Mouse (Mus musculus) neutrophil, adult 5-6 weeks (primary cell): ENCODE measurements around the gene Upb1. TPM values are rescaled to one million over a fixed set of nuclear protein-coding genes. Genes with fewer than 3 reads are reported as not detected.
A peak's percentile ranks its signal among the peaks of the same experiment; 100 is the strongest.
"Not testable (repeated sequence)": the region's sequence is repeated elsewhere in the genome, so short reads cannot be mapped to it uniquely, and the experiment has no call there.

Experiments
- ATAC-seq: fragments of 151-379, 151-347 bp; 2 replicates; pipeline ENCODE4 v1.8.0; 2017; ENCODE audit warnings: mild to moderate bottlenecking, moderate TSS enrichment; ENCODE audit not compliant: insufficient number of reproducible peaks, poor library complexity, low FRiP score, severe bottlenecking; ENCODE audit errors: extremely low read depth
- total RNA-seq: library from RNA; stranded (forward); fragments of 200-1000 nt; gene quantifications from 2 replicates; pipeline ENCODE4 v1.2.3, GENCODE M21; 2017

The Upb1 gene
- 1.0 and 2.3 TPM in 2 replicates for total RNA-seq

GRCm38 (mm10) chr10:75400958-75401357, at the start of gene Upb1:
Gene Upb1 (plus strand): TSS chr10:75401115.
- no peak for ATAC-seq

GRCm38 (mm10) chr10:75352541-75352940, 48.4 kb upstream of the Upb1 start:
- ATAC-seq, result no peak

DNA sequence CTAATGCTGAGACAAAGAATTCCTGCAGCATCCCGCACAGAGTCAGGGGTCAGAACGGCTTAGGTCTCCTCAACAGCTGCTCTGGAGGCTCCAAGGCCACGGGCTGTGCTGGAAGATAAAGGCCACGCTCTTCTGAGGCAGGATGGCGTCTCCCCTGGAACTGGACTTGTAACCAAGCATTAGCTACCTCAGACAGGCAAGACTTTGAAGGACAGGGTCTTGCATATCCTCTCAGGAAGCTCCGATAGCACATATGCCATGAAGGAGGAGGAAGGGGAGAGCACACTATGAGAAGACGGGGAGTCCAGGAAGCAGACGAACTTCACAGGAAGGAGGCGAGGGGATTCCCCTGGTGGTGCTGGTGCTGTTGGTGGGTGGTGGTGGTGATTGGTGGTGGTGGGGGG, 47.1 kb upstream of the Upb1 start:
- 0 out of 2 replicates have a peak, but pooled peaks have one; percentile 19 for ATAC-seq

GRCm38 (mm10) chr10:75355341-75355740, 45.6 kb upstream of the Upb1 start:
- ATAC-seq, result no peak

GRCm38 (mm10) chr10:75364214-75364690, 36.7 kb upstream of the Upb1 start:
- ATAC-seq, result not testable (repeated sequence)

DNA sequence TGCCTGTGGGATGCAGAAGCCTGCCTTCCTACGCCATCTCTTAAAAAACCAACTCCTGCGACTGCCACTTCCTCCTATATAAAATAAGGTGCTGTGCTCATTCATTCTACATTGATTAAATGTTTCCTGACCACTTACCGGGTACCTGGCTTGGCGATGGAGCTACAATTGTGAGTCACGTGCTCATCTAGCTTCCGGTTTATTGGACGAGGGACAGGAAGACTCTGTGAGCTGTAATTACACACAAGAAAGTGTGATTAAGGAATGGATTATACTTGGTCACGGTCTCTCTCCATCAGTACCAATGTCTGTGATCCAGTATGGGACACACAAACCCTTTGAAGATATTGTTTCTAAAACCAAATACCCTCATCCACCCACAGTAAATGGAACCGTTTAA, 36.1 kb upstream of the Upb1 start:
- no peak for ATAC-seq

DNA sequence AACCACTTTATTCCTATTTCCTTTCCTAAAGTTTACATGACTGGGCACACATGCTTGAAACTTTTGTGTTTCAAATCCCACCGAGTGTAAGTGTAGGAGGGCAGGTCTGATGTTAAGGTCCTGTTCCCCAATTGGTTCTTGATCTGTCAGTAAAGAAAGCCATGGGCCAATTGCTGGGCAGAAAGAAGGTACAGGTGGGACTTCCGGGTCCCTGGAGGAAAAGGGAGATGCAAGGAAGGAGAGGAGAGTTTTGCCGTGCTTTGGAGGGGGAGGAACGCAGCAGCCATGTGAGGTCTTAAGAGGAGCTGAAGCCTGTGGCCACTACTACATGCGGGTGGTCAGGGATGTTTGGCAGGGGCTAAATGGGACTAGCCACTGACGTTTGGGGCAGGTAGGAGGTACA, 35.7 kb upstream of the Upb1 start:
- ATAC-seq, result peak; percentile 36

DNA sequence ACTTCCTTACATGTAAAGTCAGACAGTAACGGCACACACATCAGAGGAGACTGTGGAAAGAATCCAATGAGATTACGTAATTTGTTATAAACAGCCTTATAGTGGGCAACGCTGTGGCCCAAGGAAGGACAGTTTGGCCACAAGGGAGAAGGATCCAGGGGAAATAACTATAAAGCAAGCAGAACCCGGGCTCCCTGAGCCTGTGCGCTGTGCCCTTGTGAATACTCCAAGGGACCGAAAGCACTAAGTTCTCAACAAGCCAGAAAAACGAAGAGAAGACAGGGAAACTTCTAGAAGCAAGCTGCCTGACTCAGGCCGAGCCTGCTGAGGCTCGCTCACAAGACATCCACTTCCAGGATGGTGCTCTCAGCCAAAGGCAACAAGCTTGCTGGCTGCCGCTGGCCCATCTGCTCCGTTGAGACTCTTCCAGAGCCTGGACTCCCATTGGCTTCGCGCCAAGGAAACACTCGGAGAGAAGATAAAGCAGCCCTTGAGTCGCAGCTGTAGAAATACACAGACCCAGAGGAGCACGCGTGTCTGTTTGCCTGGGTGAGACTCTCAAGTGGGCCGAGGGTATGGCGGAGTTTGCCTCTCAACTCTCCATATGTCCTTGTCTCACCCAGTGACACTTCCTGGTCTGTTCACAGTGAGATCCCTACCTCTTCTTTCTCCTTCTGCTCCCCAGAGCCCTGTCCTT, 27.1 kb upstream of the Upb1 start:
- not testable (repeated sequence) for ATAC-seq

- ATAC-seq, result no peak
Measured at GRCm38 (mm10) chr10:75378688-75379087, 22.2 kb upstream of the Upb1 start.

DNA sequence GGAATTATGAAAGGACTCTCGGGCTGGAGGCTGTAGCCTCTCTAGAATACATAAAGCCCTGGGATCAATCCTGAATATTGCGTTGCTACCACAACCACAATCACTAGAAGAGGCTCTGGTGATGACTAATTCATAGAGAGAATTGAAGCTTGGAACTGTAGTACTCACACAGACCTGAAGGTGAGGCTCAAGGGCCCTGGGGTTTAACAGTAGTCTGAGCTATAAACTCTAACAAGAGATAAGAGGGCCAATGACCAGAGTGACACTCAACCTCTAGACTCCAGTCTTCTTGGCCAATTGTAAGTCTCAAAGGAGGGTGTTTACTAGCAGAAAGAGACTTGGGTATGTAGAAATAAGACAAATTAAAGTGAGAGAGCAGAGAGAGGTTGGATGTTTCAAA, 10.8 kb upstream of the Upb1 start:
- 0 out of 2 replicates have a peak, but pooled peaks have one; percentile 36 for ATAC-seq

GRCm38 (mm10) chr10:75390832-75391231, 10.1 kb upstream of the Upb1 start:
- no peak for ATAC-seq

GRCm38 (mm10) chr10:75394796-75395195, 6.1 kb upstream of the Upb1 start:
- no peak for ATAC-seq

GRCm38 (mm10) chr10:75396966-75397365, 3.9 kb upstream of the Upb1 start:
- no peak for ATAC-seq

GRCm38 (mm10) chr10:75405916-75406315, 5.0 kb downstream of the Upb1 start:
- no peak for ATAC-seq

DNA sequence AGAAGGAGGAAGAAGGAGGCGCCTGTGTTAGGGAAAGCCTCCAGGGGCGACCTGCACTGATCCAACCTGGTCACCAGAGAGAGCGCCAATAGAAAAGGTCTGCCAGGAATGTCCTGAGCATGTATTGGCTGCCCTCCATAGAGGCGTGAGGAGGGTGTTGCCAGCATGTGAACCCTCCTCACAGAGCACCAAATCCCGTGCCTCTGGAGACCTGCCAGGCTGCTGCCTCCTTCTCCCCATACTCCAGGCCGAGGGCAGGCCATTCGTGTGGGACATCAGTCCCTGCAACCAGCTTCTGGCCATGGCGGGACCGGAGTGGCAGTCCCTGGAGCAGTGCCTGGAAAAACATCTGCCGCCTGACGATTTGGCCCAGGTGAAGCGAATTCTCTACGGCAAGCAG, 5.8 kb downstream of the Upb1 start:
- no peak for ATAC-seq

GRCm38 (mm10) chr10:75407741-75408140, 6.8 kb downstream of the Upb1 start:
- ATAC-seq, result no peak

DNA sequence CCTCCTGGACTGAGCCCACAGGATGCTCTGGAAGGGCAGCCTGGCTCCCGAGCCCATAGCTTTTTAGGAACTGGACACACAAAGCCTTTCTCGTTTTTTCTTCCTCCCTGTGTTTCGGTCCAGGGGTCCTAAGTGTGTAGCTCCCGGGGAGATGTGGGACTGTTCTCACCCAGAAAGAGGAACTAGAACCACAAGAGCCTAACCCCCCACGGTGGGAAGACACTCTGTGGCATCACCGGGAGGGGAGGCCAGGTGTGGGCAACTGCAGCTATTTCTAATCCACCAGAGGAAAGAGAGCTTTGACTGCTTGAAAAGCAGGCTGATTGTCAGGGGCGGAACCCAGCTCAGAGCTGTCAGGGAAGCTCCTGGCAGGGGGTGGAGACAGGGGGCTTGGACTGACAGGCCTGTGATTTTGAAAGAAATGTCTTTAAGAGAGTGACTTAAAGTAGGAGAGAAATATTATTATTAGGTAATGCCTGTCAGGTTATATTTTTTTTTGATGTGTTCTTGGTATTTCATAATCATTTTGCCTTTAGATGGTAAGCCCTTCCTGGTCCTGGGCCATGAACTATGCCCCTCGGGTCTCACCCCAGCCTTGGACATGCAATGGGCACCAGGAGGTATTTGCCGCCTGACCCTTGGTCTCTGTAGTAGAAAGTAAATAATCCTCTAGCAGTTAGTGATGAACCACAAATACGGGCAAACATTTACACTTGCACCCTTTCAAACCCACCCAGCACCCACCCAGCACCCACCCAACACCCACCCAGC, 10.6 kb downstream of the Upb1 start:
- ATAC-seq, result 0 out of 2 replicates have a peak, but pooled peaks have one; percentile 16

DNA sequence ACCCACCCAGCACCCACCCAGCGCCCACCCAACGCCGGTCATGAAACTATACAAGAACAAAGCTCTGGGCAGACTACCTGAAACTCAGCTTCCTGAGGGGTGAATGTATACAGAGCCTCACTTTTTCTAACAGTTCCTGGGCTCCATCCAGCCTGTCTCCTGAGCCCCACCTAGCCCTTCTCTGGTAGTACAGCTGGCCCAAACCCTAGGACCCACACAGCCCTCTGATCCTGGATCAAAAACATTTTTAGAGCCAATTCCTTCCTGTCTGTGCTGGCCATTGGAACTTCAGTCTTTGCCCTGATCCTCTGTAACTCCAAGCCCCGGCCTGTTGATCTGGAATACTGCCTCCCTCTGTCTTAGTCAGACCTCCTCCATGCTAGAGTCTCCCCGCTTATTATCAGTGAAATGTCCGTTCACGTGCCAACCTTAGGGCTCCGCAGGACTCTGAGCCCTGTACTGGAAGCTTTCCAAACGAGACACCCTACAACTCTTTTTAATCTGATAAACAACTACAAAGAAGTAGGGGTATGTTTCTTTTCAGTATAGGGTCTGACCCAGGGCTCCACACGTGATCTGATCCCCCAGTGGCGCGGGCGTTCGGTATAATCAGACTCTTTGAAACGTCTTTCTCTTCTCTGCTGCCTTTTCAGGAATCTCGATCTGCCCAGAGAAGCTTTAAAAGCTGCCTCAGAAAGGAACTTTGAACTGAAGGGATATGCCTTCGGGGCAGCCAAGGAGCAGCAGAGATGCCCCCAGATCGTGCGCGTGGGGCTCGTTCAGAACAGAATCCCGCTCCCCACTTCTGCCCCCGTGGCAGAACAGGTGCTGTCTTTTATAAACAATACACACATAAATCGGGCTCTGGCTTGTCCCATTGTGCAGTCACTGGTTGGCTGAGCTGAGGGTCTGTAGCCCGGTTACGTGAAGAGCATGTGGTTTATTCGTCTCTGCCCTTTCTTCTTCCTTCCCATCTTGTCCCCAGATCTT, 11.5 kb downstream of the Upb1 start:
- no peak for ATAC-seq

DNA sequence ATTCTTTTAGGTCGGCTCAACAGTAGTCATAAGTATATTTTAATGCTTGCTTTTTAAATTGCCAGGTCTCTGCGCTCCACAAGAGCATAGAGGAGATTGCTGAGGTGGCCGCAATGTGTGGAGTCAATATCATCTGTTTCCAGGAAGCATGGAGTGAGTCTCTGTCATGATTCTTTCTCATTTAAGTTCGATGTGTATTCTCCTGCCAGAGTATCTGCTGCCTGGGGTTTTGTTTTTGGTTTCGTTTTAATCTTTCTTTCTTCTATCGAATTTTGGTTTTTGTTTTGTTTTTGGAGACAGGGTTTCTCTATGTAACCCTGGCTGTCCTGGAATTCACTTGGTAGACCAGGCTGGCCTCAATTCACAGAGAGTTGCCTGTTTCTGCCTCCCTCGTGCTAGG, 14.0 kb downstream of the Upb1 start:
- no peak for ATAC-seq
